Mouse (Mus musculus): Measurements from ENCODE around the gene Dbndd2.

Gene Dbndd2

DNA sequence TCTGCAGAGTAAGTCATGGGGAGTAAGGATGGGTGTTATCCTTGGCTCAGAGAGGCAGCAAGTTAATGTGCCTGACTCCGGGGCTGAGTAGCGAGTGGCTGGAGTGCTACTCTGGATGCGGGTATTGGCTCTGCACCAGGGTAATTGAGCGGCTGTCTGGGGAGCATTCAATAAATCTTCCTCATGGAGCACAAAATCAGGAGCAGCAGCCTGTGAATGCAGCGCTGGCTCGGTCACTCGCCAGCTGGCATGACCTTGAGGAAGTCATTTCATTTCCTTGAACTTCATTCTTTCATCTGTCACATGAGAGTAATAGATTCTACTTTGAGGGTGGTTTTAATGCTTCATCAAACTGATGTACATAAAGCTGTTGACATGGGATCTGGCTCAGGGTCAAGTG is 14.6 kb downstream of the Dbndd2 start:
- DNase-seq (ENCODE audit: low spot score): no peak

DNA sequence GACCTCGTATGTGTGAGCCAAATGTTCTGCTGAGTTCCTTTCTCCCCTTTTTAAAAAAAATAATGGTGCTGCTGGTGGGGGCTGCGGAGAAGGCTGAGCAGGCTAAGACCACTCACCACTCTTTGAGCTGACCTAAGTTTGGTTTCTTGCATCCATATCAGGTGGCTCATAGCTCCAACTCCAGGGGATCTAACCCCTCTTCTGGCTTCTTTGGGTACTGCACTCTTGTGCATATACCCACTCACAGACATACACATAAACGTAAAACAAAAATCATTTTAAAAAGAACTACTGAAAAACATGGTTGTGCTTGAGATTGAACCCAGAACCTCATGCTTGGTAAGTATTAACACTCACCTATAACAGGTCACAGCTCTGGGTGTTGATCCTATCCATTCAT is 19.0 kb downstream of the Dbndd2 start:
- no peak for DNase-seq (ENCODE audit: low spot score)

DNA sequence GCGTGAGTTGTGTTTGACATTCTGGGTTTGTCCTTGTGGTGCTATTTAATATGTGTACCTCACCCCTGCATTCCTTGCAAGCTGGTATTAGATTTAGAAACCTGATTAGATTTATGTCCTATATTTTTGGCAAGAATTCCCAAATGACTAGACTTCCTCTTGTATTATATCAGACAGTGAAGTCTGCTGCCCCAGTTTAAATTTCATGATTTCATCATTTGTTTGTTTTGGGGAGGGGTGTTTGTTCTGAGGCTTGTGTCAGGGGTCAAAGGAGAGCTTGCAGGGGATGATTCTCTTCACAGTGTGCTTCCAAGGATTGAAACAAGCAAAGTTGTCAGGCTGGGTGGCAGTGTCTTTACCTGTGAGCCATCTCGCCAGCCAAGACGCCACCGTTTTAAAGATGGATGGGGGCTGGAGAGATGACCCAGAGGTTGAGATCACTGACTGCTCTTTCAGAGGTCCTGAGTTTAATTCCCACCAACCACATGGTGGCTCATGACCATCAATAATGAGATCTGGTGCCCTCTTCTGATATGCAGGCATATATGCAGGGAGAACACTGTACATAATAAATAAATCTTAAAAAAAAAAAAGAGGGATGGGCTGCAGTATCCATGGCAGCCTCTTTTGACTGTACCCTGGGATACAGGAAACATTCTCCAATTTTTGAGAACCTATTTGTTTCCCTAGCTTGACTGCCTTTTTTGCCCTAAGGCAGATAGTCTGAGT is 19.9 kb downstream of the Dbndd2 start:
- no peak for DNase-seq (ENCODE audit: low spot score)

DNA sequence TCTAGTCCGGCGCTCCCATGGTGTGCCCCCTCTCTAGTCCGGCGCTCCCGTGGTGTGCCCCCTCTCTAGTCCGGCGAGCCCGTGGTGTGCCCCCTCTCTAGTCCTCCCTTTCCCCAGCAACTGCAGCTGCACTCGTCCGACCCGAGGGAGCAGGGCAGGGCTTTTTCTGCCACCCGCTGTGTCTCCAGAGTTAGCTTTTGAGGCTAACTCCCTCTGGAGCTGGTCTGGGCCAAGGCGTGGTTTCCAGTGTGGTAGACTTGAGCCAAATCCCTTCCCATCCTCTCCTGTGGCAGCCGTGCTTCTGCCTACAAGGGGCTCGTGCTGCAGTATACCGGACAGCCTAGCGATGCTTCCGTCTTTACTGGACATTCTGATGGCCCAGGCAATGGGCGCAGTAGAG is 21.9 kb downstream of the Dbndd2 start:
- DNase-seq (ENCODE audit: low spot score): no peak

DNA sequence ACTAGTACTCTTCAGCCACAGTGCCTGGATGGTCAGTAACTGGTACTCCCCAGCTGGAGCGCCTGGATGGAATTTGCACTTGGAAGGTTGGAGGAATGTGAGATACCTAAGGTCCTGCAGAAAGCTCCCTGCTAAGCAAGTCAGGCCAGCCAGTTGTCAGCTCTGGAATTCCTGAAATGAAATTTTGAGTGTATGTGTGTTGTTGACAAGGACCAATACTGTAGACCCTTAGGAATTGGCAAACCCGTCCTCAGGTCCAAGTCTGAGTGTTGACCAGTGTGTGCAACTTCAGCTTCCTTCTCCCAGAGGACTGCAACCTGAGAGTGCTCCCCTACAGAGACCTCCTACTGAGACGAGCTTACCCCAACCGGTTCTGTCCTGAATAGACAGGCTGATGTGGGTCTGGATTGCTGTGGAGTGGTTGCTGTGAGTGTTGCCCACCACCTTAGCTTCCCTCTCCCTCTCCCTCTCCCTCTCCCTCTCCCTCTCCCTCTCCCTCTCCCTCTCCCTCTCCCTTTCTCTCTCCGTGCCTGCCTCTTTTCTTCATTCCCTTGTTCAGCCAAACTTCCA is 24.8 kb downstream of the Dbndd2 start:
- DNase-seq (ENCODE audit: low spot score): no peak

DNA sequence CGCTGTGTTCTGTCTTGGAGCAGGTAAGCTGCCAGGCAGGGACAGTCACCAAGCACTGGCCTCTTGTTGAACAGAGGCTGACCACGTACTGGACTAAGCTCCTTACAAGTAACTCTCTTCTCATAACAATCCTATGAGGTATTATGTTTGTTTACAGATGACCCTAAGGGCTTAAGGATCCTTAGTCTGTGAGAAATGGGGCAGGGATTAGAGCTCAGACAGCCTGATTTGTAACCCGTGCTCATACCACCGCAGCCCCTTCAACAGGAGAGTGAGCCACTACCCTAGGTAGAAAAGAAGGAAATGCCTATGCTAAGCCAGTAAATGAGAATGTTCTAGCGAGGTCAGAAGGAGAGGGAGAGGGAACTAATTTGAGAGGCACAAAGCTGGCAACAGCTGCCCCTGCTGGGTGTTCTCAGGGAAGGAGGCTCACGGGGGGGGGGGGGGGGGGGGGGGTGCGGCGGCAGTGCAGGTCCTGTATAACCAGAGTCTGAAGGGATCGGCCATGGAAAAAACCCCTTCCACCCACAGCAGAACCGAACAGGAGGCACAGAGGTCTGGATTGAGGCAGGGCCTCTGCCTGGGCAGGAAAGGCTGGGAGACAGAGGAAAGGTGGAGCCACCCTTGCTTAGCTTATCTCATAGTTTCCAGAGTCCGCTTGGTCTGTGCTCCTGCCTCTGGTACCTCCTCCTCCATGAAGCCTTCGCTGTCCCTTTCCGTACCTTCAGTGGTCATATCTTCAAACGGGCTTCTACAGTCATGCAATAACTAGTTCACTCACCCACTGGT is 26.4 kb downstream of the Dbndd2 start:
- no peak for DNase-seq (ENCODE audit: low spot score)

DNA sequence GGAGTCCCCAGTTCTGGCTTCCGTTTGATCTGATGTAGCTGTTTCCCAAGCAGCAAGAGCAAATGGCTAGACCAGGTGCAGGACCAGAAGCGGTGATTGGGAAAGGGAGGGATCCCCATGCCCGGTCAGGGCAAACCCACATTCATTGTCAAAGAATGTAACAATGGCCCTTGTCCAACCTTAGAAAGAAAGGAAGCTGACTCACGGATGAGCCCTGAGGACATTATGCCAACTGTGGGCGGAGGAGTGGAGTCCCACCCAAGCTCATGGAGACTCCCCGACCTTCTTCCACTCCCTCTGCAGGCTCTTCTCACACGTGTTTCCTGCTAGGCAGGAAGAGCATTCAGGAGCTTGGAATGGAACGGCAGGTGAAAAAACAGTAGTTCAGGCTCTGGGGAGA is 27.5 kb downstream of the Dbndd2 start:
- DNase-seq (ENCODE audit: low spot score): no peak

DNA sequence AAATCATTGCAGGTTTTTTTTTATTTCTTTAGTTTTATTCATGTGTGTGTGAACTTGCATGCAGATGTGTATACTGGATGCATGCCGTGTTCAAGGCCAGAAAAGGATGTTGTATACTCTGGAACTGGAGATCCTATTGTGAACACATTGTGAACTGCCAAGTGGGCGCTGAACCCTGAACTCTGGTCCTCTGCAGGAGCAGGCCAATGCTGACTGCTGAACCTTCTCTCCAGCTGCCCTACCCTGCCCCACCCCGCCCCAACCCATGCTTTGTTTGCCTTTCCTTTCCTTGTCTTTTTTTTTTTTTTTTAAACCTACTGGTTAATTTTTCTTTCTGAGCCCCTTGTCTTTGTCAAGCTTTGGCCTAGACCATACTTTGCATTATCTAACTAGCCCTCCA is 29.0 kb downstream of the Dbndd2 start:
- no peak for DNase-seq (ENCODE audit: low spot score)

DNA sequence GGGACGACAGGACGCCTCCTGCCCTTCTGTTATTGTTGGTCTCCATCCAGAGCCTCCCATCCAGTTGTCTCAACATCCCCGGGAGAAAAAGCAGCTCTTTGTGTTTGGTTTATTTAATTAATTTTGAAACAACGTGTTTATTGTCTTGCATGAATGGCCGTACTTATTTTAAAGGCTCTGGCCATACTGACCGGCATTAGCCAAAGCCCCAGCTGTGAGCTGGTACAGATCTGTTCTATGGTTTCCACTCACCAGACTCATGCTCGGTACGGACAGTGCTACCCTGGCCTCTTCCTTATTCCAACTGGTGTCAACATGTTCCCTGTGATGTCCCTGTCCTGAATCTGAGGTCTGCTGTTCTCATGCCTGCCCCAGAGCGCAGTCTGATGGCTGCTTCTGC is 30.0 kb downstream of the Dbndd2 start:
- DNase-seq (ENCODE audit: low spot score): no peak

DNA sequence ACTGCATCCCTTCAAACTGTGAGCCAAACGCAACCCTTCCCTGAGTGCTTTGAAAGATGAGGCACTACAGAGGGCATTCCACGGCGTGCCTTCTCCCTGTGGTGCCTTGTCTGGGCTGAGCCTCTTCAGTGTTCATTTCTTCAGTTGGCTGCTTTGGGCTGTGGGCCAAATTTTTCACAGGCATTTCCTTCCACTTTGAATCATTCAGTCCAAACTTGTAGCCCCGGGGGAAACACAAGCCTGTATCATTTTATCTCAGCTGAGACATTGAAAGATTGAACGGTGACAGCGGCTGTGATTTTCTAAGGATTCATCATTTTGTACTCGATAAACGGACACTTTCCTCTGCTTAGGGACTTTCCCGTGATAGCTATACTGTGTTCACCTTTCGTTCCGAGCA is 30.7 kb downstream of the Dbndd2 start:
- DNase-seq (ENCODE audit: low spot score): no peak

DNA sequence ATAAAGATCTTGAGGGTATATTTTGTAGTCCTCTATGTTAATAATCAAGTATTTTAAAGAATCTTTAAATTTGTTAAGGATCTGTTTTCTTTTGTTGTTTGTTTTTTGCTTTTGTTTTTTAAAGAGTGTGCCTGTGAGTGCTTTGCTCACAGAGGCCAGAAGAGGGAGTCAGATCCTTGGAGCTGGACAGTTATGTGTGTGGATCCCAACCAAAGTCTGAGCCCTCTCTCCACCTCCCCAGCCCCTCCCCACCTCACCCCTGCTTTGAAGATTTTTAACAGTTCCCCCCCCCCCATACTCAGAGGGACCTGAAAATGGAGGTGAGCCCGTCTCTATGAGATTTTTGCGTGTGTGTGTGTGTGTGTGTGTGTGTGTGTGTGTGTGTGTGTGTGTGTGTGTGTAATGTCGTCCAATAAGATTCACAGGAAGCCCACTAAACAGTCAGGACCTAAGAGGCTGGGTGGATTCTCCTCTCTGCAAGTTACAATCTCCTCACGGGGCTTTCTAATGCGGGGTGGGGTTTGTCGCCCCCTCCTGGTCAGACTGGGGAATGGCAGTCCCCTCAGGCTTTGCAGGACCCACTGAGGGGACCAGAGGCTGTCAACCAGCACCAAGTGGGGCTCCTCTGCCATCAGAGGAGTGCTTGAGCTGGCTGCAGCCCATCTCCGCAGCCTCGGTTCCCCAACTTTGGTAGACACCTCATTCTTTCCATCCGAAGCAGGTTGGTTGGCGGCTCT is 31.7 kb downstream of the Dbndd2 start:
- peak; percentile 75 for DNase-seq (ENCODE audit: low spot score)

DNA sequence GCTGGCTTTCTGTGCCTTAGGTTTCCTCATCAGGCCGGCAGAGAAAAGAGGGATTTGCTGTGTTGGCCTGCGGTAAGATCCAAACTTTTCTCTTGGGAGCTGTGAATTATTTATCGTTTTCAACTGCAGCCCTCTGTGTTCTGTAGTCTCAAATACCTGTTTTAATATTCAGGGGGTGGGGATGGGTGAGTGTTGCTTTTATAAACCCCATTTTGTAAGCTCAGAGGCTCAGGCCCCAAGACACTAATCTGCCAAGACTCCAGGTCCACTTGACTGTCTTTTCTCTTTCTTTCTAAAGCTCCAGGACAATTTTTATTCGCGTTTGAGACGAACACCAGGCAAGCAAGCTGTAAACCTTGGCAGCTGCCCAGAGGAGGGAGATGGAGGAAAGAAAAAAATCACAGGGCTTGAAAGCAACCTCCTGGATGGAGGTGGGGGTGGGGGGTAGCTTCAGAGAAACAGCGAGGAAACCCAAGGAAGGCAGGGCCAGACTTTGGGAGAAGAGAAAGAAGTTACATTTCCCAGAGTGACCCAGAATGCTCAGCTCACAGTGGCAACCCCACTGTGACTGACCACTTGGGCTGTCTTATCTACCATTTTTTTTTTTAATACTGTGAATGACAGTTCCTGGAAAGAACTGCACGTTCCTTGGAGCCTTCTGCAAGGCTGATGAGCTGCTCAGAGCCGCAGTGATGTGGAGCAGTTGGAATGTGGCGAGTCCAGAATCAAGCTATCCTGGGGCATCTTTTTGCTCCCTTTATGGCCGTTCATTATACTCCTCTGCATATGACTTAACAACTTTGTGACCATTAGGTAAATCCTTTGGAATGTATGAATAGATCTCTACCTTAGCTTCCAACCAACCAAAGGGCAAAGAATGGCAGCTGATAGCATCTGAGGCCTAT is 32.6 kb downstream of the Dbndd2 start:
- DNase-seq (ENCODE audit: low spot score): no peak

DNA sequence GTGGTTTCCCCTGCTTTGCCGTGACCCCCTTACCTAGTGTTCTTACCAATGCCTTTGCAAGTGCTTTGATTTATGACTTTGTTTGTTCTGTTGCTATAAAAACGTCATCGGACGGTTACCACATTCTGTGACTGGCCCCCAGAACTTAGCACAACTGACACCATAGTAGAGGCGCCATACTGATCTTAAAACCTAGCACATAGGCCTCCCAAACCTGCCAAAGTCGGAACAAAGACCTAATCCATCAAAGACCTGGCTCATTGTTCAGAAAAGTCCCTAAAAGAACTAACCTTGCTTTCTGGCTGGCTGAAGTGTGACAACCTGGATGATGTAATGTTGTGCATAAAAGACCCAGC is 33.2 kb downstream of the Dbndd2 start:
- no peak for DNase-seq (ENCODE audit: low spot score)

DNA sequence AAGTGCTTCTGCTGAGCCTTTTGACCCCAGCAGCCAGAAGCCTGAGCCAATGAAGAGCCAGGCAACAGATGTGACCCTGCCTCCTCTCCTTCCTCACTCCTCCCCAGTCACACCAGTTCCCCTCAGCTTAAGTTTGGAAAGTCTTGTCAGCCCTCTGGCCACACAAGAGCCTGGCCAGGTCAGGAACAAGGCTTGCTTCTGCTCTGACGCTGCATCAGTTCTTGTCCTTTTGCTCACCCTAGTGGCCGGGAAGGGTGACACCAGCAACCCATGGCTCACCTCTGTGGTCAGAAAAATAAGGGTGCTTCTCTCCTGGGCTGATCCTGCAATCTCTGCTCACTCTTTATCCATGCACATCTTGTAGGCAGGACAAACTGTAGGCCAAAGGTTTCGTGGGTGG is 34.9 kb downstream of the Dbndd2 start:
- DNase-seq (ENCODE audit: low spot score): peak; percentile 75

DNA sequence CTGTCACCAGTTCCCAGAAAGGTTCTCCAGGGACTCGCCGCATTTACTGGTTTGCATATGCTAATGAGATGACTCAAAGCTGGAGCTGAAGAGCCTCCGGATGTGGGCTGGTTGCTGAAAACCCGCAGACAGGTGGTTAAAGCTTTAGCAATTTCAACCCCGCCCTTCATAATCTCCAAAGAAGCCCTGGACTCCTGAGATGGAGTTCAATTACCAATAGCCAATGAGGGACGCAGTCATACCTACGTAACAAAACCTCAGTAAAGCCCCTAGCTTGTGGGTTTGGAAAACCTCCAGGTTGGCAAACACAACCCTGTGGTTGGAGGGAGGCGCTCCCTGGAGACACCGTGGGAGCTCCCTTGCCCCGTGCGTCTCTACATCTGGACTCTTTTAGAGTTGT is 35.9 kb downstream of the Dbndd2 start:
- no peak for DNase-seq (ENCODE audit: low spot score)

DNA sequence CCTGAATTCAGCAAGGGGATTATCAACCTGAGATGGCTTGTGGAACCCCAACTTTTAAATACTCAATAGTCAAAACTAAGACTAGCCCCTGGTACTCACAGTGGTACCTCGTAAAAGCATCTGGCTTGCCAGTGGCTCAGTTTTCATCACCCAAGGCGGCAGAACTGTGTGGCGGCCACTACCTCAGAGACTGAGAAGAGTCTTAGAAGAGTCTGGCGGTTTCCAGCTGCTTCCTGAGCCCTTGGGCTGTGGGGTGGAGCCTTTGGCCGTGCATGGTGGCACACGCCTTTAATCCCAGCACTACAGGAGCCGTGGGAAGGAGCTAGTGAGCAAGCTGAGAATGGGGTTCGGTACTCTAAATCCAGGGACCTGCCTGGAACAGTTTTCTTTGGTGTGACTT is 36.4 kb downstream of the Dbndd2 start:
- no peak for DNase-seq (ENCODE audit: low spot score)

DNA sequence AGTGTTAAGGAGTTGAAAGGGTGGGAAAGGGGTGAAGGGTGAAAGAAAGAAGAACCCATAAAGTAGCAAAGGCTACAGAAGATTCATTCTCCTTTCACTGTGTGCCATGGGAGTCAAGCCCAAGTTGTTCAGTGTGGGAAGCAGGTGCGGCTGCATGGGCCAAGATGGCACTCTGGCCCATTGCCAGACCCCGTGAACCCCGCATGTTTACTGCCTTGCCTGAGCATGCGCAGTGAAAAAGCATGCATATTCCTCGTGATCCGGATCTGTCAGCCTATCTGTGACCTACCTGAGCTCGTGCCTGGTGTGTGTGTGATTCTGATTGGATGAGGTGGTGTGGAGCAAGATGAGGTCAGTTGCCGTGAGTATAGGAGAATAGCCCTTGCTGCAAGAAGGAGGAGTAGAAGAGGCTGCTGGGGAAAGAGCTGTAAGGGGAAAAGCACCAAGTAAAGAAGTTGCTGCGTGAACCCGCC is 37.4 kb downstream of the Dbndd2 start:
- no peak for DNase-seq (ENCODE audit: low spot score)

DNA sequence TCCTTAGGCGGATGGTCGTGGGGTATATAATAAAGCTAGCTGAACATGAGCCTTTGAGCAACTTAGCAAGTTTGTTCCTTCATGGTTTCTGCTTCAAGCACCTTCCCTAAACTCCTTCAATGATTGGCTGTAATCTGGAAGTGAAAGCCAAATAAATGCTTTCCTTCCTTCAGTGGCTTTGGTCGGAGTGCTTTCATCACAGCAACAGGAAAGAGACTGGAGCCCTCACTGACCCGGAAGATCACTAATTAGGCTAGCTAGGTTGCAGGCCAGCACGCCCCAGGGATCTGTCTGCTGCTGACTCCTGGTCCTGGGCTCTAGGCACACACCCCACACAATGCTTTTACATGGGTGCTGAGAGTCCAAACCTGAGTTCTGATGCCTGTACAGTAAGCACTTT is 42.7 kb downstream of the Dbndd2 start:
- no peak for DNase-seq (ENCODE audit: low spot score)

DNA sequence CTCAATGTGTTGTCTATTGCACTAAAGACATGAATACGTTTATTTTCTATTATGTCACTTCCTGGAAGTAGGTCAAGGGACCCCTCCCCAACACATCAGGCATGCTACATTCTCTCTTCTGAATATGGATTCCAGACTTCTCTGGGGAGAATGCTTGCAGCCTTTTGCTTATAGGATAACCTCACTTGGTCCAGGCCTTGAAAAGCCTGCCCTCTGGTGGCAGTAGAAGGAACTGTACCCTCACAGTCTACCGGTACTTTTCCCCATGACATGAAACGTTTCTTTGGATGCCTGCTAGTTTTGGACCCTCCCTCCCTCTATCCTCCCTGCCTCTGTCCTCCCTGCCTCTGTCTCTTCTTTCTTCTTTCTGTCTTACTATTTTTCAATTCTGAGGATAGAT is 45.3 kb downstream of the Dbndd2 start:
- peak; percentile 82 for DNase-seq (ENCODE audit: low spot score)

DNA sequence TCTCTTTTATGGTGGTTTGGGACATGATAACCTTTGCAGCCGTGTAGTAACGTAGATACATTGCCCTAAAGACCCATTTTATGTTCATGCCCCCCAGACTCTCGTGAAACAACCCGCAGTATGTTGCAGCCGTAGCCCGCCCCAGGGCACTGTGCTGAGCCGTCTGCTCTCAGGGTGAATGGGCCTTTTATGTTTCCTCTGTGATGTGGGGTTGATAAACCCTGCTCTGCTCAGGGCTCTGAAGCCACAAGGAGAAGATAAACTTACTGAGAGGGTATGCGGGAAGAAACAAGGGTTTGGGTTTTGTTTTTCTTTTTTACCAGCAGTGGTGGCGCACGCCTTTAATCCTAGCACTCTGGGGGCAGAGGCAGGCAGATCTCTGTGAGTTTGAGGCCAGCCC is 48.4 kb downstream of the Dbndd2 start:
- DNase-seq (ENCODE audit: low spot score): no peak

DNA sequence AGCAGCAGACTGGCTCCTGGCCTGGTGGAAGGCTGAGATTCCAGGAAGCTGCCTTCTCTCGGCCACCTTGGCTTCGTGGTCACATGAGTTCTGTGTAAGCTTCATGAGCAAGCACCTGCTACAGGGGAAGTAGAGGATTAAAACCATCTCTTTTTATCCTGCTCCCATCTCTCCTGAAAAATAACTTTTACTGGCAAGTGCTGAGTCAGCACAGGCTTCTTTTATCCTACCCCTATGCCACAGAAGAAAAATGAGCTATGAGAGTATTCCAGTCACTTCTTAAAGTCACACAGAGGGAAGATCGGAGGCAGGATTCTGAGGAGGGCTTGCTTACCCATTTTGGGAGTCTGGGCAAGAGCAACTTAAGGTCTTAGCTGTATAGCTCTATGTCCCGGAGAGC is 51.1 kb downstream of the Dbndd2 start:
- no peak for DNase-seq (ENCODE audit: low spot score)
